Mouse (Mus musculus) neural tube, embryonic 13.5 days (tissue): ENCODE results near the gene Gm20388. TPM values are rescaled to one million over a fixed set of nuclear protein-coding genes. Genes with fewer than 3 reads are reported as not detected.
A peak's percentile ranks its signal among the peaks of the same experiment; 100 is the strongest.

Source experiments
- ATAC-seq: fragments of 200-750 bp; cut with Nextera tagmentation; 2 replicates; pipeline ENCODE4 v1.8.0; 2017; ENCODE audit warnings: low read depth, mild to moderate bottlenecking, moderate TSS enrichment, moderate library complexity
- H3K27ac ChIP-seq: fragments of 300-500 bp; sonication (generic); replicated peaks from 2 replicates; pipeline ENCODE4 v1.5.1; 2015; ENCODE audit warnings: moderate library complexity, mild to moderate bottlenecking, inconsistent platforms
- H3K27me3 ChIP-seq: fragments of 300-500 bp; sonication (generic); 2 replicates; pipeline ENCODE4 v1.6.1; 2015; ENCODE audit warnings: mild to moderate bottlenecking, inconsistent platforms
- H3K36me3 ChIP-seq: fragments of 300-500 bp; sonication (generic); 2 replicates; pipeline ENCODE4 v1.6.1; 2015; ENCODE audit warnings: mild to moderate bottlenecking, inconsistent platforms
- H3K4me1 ChIP-seq: fragments of 300-500 bp; sonication (generic); replicated peaks from 2 replicates; pipeline ENCODE4 v1.6.1; 2015; ENCODE audit warnings: inconsistent platforms
- H3K4me2 ChIP-seq: fragments of 300-500 bp; sonication (generic); 2 replicates; pipeline ENCODE4 v1.6.1; 2015; ENCODE audit warnings: inconsistent platforms, mild to moderate bottlenecking, moderate library complexity
- H3K4me3 ChIP-seq: fragments of 300-500 bp; sonication (generic); 2 replicates; pipeline ENCODE4 v1.5.1; 2015; ENCODE audit warnings: mild to moderate bottlenecking, inconsistent platforms
- H3K9ac ChIP-seq: fragments of 300-500 bp; sonication (generic); 2 replicates; pipeline ENCODE4 v1.6.1; 2015; ENCODE audit warnings: moderate library complexity, mild to moderate bottlenecking, inconsistent platforms
- H3K9me3 ChIP-seq: fragments of 300-500 bp; sonication (generic); 2 replicates; pipeline ENCODE4 v1.6.1; 2016; ENCODE audit warnings: inconsistent platforms
- WGBS: fragments of 180-500 bp; shearing (Covaris S2); methylation state at CpG from one replicate; pipeline ENCODE4 v1.1.7; 2015; 5-methylcytosine and 5-hydroxymethylcytosine counted together
- polyA plus RNA-seq: library from polyadenylated mRNA; unstranded; fragments of >200 nt; fragmentation: Nextera tagmentation; extraction: Ambion mirVana; gene quantifications from 2 replicates; pipeline ENCODE4 v1.2.1, GENCODE M21; 2015

Gm20388 gene
- polyA plus RNA-seq, 1 experiment from 2014 or later, result 0.27 TPM

DNA sequence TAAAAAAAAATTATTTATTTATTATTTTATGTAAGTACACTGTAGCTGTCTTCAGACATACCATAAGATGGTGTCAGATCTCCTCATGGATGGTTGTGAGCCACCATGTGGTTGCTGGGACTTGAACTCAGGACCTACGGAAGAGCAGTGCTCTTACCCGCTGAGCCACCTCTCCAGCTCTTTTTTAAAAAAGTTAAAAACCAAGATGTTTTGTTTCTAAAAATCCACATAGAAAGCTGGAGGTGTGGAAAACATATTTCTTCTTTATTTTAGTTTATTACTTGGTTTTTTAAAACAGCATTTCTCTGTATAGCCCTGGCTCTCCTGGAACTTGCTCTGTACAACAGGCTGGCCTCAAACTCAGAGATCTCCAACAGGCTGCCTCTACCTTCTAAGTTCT is 3417.9 kb downstream of the Gm20388 start:
- Histone ChIP-seq H3K9ac (no peak overlapping the region), H3K4me2 (no peak overlapping the region), H3K9me3 (no peaks in the 10 kb centered on the region), H3K4me1 (peaks cover 15% of the 10 kb centered on the region), H3K27me3 (no peaks in the 10 kb centered on the region), H3K36me3 (no peaks in the 10 kb centered on the region), H3K4me3 (no peak overlapping the region), H3K27ac (no peak overlapping the region)
- no peak for ATAC-seq
- WGBS, result 97% methylated on average over 2 of the region's 2 CpGs

- H3K4me2 ChIP-seq, result no peak overlapping the region
- no peak overlapping the region for H3K27ac ChIP-seq
- ATAC-seq, result no peak
- H3K36me3 ChIP-seq, result no peaks in the 10 kb centered on the region
- H3K9ac ChIP-seq, result no peak overlapping the region
- WGBS, result 87% methylated on average over 4 of the region's 4 CpGs
- H3K4me1 ChIP-seq, result peaks cover 23% of the 10 kb centered on the region
- no peak overlapping the region for H3K4me3 ChIP-seq
- H3K9me3 ChIP-seq, result no peaks in the 10 kb centered on the region
- H3K27me3 ChIP-seq, result no peaks in the 10 kb centered on the region
Measured at GRCm38 (mm10) chr8:123329350-123329749, 3418.7 kb downstream of the Gm20388 start.

DNA sequence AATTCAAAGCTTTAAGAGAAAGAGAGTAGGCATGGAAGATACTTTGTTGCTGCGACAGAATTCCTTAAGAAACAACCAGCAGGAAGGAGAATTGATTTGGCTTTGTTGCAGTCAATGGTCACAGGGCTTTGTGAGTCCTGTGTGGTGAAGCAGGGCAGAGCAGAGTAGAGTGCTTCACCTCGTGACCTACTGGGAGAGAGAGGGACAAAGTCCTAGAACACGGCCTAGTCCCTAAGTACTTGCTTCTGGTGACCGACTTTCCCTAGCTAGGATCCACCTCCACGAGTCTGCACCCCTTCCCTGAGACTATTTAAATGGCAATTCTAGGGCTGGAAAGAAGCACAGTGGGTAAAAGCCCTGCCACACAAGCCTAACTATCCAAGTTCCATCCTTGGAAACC is 3419.3 kb downstream of the Gm20388 start:
- no peaks in the 10 kb centered on the region for H3K27me3 ChIP-seq
- H3K4me3 ChIP-seq, result no peak overlapping the region
- H3K27ac ChIP-seq, result no peak overlapping the region
- no peak for ATAC-seq
- no peaks in the 10 kb centered on the region for H3K9me3 ChIP-seq
- WGBS, result 73% methylated on average over 5 of the region's 5 CpGs
- no peak overlapping the region for H3K4me2 ChIP-seq
- no peaks in the 10 kb centered on the region for H3K36me3 ChIP-seq
- H3K9ac ChIP-seq, result no peak overlapping the region
- peaks cover 29% of the 10 kb centered on the region for H3K4me1 ChIP-seq

- no peak overlapping the region for H3K4me2 ChIP-seq
- no peak for ATAC-seq
- H3K4me1 ChIP-seq, result peaks cover 35% of the 10 kb centered on the region
- no peak overlapping the region for H3K4me3 ChIP-seq
- WGBS, result 83% methylated on average over 6 of the region's 6 CpGs
- H3K9me3 ChIP-seq, result no peaks in the 10 kb centered on the region
- no peak overlapping the region; the same call in 1 of the 2 replicates for H3K9ac ChIP-seq
- H3K27ac ChIP-seq, result 0 out of 2 replicates have a peak overlapping the region, but pooled peaks have one; percentile 96
- no peaks in the 10 kb centered on the region for H3K27me3 ChIP-seq
- H3K36me3 ChIP-seq, result no peaks in the 10 kb centered on the region
Measured at GRCm38 (mm10) chr8:123330701-123331100, 3420.1 kb downstream of the Gm20388 start.

GRCm38 (mm10) chr8:123331301-123331700 is 3420.7 kb downstream of the Gm20388 start:
- H3K9me3 ChIP-seq, result no peaks in the 10 kb centered on the region
- peak overlapping the region; percentile 63 for H3K4me2 ChIP-seq
- WGBS, result 87% methylated on average over 2 of the region's 2 CpGs
- H3K4me1 ChIP-seq, result peaks cover 36% of the 10 kb centered on the region
- no peak for ATAC-seq
- no peaks in the 10 kb centered on the region for H3K36me3 ChIP-seq
- H3K27ac ChIP-seq, result peak overlapping the region; percentile 96
- peak overlapping the region; percentile 85; the same call in 1 of the 2 replicates for H3K4me3 ChIP-seq
- H3K27me3 ChIP-seq, result no peaks in the 10 kb centered on the region
- H3K9ac ChIP-seq, result peak overlapping the region; percentile 94; the same call in 1 of the 2 replicates

DNA sequence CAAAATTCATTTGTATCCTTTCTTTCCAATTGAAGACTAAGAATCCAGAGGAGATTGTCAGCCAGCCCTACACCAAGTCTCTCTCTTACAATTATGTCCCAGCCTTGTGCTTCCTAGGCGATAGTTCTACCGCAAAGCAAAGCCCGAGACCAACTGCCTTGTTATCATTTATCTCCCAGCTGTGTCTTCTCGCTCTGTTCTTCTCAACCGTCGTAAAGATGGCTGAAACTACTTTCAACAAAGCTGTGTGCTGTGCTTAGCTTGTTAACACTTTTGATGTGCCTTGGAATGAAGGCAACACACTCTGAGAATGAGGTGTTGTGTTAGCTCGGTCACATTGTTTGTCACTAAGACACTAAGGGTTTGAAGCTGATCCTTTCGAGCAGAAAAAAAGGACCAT is 3421.2 kb downstream of the Gm20388 start:
- Histone ChIP-seq H3K27me3 (no peaks in the 10 kb centered on the region), H3K4me3 (peak overlapping the region; percentile 85), H3K27ac (peak overlapping the region; percentile 96), H3K36me3 (no peaks in the 10 kb centered on the region), H3K9ac (peak overlapping the region; percentile 94), H3K4me2 (peak overlapping the region; percentile 63), H3K4me1 (peaks cover 36% of the 10 kb centered on the region), H3K9me3 (no peaks in the 10 kb centered on the region)
- ATAC-seq, result no peak
- 18% methylated on average over 8 of the region's 8 CpGs for WGBS

GRCm38 (mm10) chr8:123332262-123333090 is 3421.8 kb downstream of the Gm20388 start, which contains the start of gene Spire2:
Gene Spire2, plus strand, starts transcription at chr8:123332713.
- H3K27ac ChIP-seq, result peak within 1 kb of the TSS; percentile 96
- H3K4me3 ChIP-seq, result peak within 1 kb of the TSS; percentile 85
- ATAC-seq, result peak; percentile 92
- no peaks in the 10 kb centered on the region for H3K27me3 ChIP-seq
- WGBS, result under 1% methylated on average over 80 of the region's 85 CpGs
- peaks cover 36% of the 10 kb centered on the region for H3K4me1 ChIP-seq
- peak within 1 kb of the TSS; percentile 94 for H3K9ac ChIP-seq
- H3K36me3 ChIP-seq, result no peaks in the 10 kb centered on the region
- H3K9me3 ChIP-seq, result no peaks in the 10 kb centered on the region
- peak within 1 kb of the TSS; percentile 63 for H3K4me2 ChIP-seq

DNA sequence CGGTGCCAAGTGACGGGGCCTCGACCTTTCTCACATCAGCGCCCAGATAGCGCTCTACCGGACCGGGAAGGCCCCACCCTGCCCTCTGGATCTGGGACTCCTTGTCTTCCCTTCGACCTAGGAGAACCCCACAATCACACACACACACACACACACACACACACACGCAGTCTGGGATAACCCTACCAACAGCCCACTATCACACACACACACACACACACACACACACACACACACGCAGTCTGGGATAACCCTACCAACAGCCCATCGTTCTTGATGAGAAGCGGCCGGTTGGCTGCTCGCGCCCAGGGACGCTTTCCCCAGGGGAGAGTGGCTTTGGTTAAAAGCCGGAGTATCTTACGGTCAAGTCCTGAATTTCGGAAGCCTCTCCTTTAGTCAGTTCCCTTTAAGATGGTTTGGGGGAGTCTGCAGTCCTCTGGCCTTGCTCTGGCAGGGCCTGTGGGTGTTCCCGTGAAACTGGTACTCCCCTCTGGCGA is 3422.5 kb downstream of the Gm20388 start:
- peak overlapping the region; percentile 85 for H3K4me3 ChIP-seq
- H3K4me1 ChIP-seq, result peaks cover 36% of the 10 kb centered on the region
- H3K9me3 ChIP-seq, result no peaks in the 10 kb centered on the region
- peak overlapping the region; percentile 63 for H3K4me2 ChIP-seq
- 1% methylated on average over 19 of the region's 21 CpGs for WGBS
- no peaks in the 10 kb centered on the region for H3K27me3 ChIP-seq
- H3K27ac ChIP-seq, result peak overlapping the region; percentile 96
- peak; percentile 48 for ATAC-seq
- peak overlapping the region; percentile 94 for H3K9ac ChIP-seq
- H3K36me3 ChIP-seq, result no peaks in the 10 kb centered on the region

DNA sequence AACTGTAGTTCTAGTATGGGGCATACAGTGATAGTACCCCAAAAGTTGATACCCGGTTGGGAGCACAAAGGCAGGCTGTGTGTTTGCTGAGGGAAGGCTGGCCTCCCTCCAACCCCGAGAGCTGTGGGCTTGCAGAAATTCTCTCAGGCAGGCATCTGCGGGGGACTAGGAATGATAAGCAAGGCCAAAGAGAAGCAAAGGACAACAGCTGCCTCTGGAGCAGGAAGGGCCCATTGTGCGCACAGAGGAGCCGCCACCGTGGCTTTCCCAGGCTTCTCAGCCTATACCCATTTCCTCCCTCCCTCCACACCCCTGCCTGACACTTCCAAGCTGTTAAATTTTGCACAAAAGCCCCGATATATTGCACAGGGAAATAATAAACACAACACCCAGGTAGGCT is 3423.2 kb downstream of the Gm20388 start:
- Histone ChIP-seq H3K9ac (peak overlapping the region; percentile 94), H3K36me3 (no peaks in the 10 kb centered on the region), H3K27me3 (no peaks in the 10 kb centered on the region), H3K4me1 (peaks cover 36% of the 10 kb centered on the region), H3K4me3 (peak overlapping the region; percentile 85), H3K4me2 (peak overlapping the region; percentile 63), H3K9me3 (no peaks in the 10 kb centered on the region), H3K27ac (peak overlapping the region; percentile 96)
- no peak for ATAC-seq
- WGBS, result 1% methylated on average over 7 of the region's 7 CpGs

- peaks cover 36% of the 10 kb centered on the region for H3K4me1 ChIP-seq
- no peaks in the 10 kb centered on the region for H3K27me3 ChIP-seq
- H3K27ac ChIP-seq, result peak overlapping the region; percentile 96
- H3K9me3 ChIP-seq, result no peaks in the 10 kb centered on the region
- peak overlapping the region; percentile 63 for H3K4me2 ChIP-seq
- peak overlapping the region; percentile 94 for H3K9ac ChIP-seq
- H3K36me3 ChIP-seq, result peaks cover under 1% of the 10 kb centered on the region; the same call in 1 of the 2 replicates
- 7% methylated on average over 1 of the region's 1 CpGs for WGBS
- no peak for ATAC-seq
- H3K4me3 ChIP-seq, result peak overlapping the region; percentile 85
Measured at GRCm38 (mm10) chr8:123334467-123334866, 3423.8 kb downstream of the Gm20388 start.

DNA sequence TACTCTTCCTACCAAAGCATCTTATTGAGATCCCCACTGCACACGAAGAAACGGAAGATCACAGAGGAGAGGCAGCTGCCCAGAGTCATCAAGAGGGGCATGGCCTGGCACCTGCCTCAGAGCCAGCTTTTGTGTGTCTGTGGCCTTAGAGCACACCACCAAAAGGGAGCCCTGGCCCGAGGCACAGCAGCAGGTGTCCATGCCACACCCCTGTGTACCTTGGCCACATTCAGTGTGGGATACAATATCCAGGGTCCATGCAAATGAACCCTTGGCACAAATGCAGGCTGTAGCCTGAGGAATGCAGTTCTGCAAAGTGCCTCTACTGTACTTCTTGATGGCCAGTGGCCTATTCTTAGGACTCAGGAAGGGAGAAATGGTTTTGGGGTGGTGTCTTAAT is 3426.8 kb downstream of the Gm20388 start:
- Histone ChIP-seq H3K27me3 (no peaks in the 10 kb centered on the region), H3K27ac (no peak overlapping the region), H3K4me3 (no peak overlapping the region), H3K9ac (no peak overlapping the region), H3K4me1 (peaks cover 25% of the 10 kb centered on the region), H3K9me3 (no peaks in the 10 kb centered on the region), H3K36me3 (peaks cover 17% of the 10 kb centered on the region), H3K4me2 (no peak overlapping the region)
- ATAC-seq, result no peak
- 82% methylated on average over 3 of the region's 3 CpGs for WGBS

DNA sequence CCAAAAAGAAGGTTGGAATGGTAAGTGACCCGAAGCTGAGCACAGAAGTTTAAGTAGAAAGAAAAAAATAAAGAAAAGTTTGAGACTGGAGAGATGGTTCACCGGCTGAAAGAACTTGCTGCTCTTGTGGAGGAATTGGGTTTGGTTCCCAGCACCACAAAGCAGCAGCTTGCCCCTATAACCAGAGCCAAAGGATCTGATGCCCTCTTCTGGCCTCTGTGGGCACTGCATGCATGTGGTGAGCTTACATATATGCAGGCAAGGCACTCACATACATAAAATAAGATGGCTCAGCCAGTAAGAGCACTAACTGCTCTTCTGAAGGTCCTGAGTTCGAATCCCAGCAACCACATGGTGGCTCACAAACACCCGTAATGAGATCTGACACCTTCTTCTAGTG is 3429.4 kb downstream of the Gm20388 start:
- Histone ChIP-seq H3K4me3 (no peak overlapping the region), H3K27me3 (no peaks in the 10 kb centered on the region), H3K4me2 (no peak overlapping the region), H3K9ac (no peak overlapping the region), H3K36me3 (peaks cover 17% of the 10 kb centered on the region), H3K9me3 (no peaks in the 10 kb centered on the region), H3K4me1 (peaks cover 7% of the 10 kb centered on the region), H3K27ac (no peak overlapping the region)
- 93% methylated on average over 4 of the region's 4 CpGs for WGBS
- ATAC-seq, result no peak
